Mouse (Mus musculus) kidney, adult 2 months (tissue): ENCODE measurements around the gene Cdh12. TPM values are rescaled to one million over a fixed set of nuclear protein-coding genes. Genes with fewer than 3 reads are reported as not detected.

ENCODE experiments used
- DNase-seq: peaks from one replicate; pipeline ENCODE4 v3.0.0; 2021
- H3K27ac ChIP-seq: fragments of 200-500 bp; 2 replicates; pipeline ENCODE4 v1.5.1; 2012; ENCODE audit warnings: low read depth, low read length, control low read depth, inconsistent platforms; ENCODE audit not compliant: insufficient read depth
- H3K27me3 ChIP-seq: fragments of 200-500 bp; replicated peaks from 2 replicates; pipeline ENCODE4 v1.6.1; 2012; ENCODE audit warnings: mild to moderate bottlenecking, moderate library complexity, low read length, inconsistent platforms; ENCODE audit not compliant: control insufficient read depth, insufficient read depth
- H3K36me3 ChIP-seq: fragments of 200-500 bp; 2 replicates; pipeline ENCODE4 v1.6.1; 2012; ENCODE audit warnings: mild to moderate bottlenecking, moderate library complexity, low read length, inconsistent platforms; ENCODE audit not compliant: control insufficient read depth, insufficient read depth
- H3K4me1 ChIP-seq: fragments of 200-500 bp; 2 replicates; pipeline ENCODE4 v1.6.1; 2011; ENCODE audit warnings: low read length; ENCODE audit not compliant: control insufficient read depth, insufficient read depth
- H3K4me3 ChIP-seq: fragments of 200-500 bp; 2 replicates; pipeline ENCODE4 v1.5.1; 2011; ENCODE audit warnings: mild to moderate bottlenecking, low read depth, low read length, control low read depth; ENCODE audit not compliant: insufficient read depth
- CTCF ChIP-seq: fragments of 200-500 bp; conservative IDR thresholded peaks from 2 replicates; pipeline ENCODE4 v1.5.1; 2011; ENCODE audit warnings: low read depth, mild to moderate bottlenecking, control low read depth, low read length, moderate library complexity, mixed read lengths; ENCODE audit not compliant: insufficient read depth, insufficient read length
- POLR2A ChIP-seq: fragments of 200-500 bp; IDR thresholded peaks from one replicate; pipeline ENCODE4 v1.6.1; 2011; ENCODE audit warnings: low read depth, low read length, control low read depth
- WGBS: fragments of 180-500 bp; shearing (Covaris S2); methylation state at CpG from one replicate; pipeline ENCODE4 v1.1.7; 2018; 5-methylcytosine and 5-hydroxymethylcytosine counted together
- polyA plus RNA-seq: library from polyadenylated mRNA; depleted of rRNA; stranded (reverse); fragments of >200 nt; gene quantifications from 2 replicates; pipeline ENCODE4 v1.2.3, GENCODE M21; 2012; rRNA removed

The Cdh12 gene
- polyA plus RNA-seq, 1 experiment, result not detected

DNA sequence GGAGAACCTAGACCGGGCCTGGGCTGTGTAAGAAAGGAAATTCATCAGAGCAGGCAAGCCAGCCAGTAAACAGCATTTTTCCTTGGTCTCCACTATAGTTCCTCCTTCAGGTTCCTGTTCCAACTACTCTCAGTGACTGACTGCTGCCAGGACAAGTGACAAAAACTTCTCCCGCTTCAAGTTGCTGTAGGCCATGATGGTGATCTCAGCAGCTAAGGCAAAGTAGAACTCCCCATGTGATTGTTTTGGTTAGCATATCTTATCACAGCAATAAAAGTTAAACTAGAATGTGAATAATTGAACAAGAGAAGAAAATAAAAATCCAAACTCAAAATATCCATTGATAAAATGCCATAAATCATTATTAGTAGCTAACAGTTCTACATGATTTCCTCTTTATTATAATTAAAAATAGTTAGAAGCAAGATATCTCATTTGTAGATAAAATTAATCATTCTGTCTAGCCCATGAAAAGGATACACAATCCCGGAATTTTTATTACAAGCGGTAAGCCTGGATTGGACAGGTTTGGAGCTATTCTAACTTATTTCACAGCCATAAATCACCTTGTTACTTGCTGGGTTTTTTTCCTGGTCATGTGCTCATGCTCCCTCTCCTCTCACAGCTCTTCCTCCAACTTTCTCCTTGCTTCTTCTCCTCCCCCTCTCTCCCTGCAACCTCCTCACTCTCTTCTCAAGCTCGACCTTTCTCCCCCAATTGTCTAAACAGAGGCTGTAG is 1117.4 kb downstream of the Cdh12 start:
- no peak overlapping the region for H3K4me3 ChIP-seq
- DNase-seq, result no peak
- 52% methylated on average over 5 of the region's 5 CpGs for WGBS
- H3K36me3 ChIP-seq, result no peaks in the 10 kb centered on the region
- no peaks in the 10 kb centered on the region for H3K4me1 ChIP-seq
- no peaks in the 10 kb centered on the region for H3K27me3 ChIP-seq
- H3K27ac ChIP-seq, result no peak overlapping the region
- TF ChIP-seq CTCF, result no peak
- TF ChIP-seq POLR2A, result no peak

DNA sequence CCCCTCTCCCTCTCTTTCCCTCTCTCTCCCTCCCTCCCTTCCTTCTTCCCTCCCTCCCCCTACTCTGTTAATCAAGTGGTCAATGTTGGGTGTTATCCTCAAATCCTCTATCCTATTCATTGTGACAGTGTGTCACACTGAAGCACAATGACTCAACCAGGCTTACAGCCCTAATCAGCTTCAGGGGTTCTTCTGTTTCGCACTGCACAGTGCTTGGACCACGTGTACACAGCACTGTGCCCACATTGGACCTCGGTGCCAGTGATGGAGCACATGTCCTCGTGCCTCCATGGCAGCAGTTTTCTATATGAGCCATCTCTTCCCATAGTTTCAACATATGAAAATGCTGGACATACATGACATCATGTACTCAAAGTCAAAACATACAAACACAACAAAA is 1155.4 kb downstream of the Cdh12 start:
- no peak for TF ChIP-seq POLR2A
- no peak for TF ChIP-seq CTCF
- no peak for DNase-seq
- H3K27ac ChIP-seq, result no peak overlapping the region
- H3K4me3 ChIP-seq, result no peak overlapping the region
- WGBS, result 62% methylated on average over 4 of the region's 4 CpGs
- no peaks in the 10 kb centered on the region for H3K4me1 ChIP-seq
- H3K36me3 ChIP-seq, result no peaks in the 10 kb centered on the region
- H3K27me3 ChIP-seq, result no peaks in the 10 kb centered on the region

Other genes starting within 250 kb of the Cdh12 start
- gene Acot10, start 217.5 kb downstream of the Cdh12 start, polyA plus RNA-seq, result not detected in 2 replicates